Mouse (Mus musculus): ENCODE measurements around the gene Krt33b. TPM values are rescaled to one million over a fixed set of nuclear protein-coding genes. Genes with fewer than 3 reads are reported as not detected.
A peak's percentile ranks its signal among the peaks of the same experiment; 100 is the strongest.

The Krt33b gene
- polyA plus RNA-seq, 1 experiment: not detected

DNA sequence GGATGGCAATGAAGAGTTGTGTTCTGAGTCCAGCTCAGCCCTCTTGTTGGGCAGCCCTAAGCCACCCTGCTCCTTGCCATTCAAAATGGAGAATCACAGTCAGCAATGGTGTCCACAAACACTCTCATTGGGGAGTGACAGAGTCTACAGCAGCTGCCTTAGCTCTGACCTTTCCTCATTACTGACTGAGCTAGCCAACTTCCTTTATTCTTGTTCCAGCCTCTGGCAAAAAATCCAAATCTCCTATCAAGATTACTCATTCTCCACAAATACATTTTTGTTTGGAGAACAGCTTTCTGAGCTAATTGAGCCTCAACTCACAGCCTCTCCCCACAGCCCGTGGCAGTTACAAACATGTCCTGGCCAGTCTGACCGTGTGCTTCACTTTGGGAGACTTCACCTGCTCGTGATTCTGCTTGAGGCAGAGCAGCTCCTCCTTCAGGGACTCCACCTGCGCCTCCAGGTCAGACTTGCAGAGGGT is 15.9 kb downstream of the Krt33b start:
- WGBS: 65% methylated on average over 4 of the region's 4 CpGs
- Histone ChIP-seq H3K27me3 (replicated peaks; ENCODE audit: control insufficient read depth, insufficient read depth, low read length) (no peaks in the 10 kb centered on the region), H3K27ac (ENCODE audit: insufficient read depth, low read depth, low read length) (no peak overlapping the region), H3K36me3 (ENCODE audit: control insufficient read depth, insufficient read depth, low read length) (no peaks in the 10 kb centered on the region), H3K4me3 (ENCODE audit: insufficient read depth, low read depth, low read length) (no peak overlapping the region), H3K4me1 (ENCODE audit: control insufficient read depth, insufficient read depth, low read length) (no peaks in the 10 kb centered on the region)
- TF ChIP-seq CTCF (conservative IDR thresholded peaks at IDR 0.05; ENCODE audit: insufficient read depth, insufficient read length, low read depth, low read length) (no peak), POLR2A (IDR thresholded peaks at IDR 0.05; ENCODE audit: low read depth, low read length) (no peak)
- no peak for DNase-seq

DNA sequence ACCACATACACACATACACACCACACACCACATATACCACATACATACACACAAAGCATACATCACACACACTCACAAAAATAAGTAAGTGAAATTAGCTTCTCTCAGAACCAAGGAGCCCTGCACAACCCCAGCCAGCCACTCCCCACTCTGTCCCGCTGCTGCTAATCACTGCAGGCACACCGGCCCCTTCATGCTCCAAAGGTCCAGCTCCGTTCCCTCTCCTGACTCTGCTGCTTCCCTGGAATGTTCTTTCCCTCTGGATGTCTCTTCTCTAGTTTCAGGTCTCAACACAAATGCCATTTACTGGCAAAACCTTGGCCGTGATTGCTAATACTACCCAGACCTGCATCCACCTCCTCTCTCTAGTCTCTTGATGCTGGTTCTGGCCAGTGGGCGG is 19.0 kb downstream of the Krt33b start:
- no peaks in the 10 kb centered on the region for H3K36me3 ChIP-seq (ENCODE audit: control insufficient read depth, insufficient read depth, low read length)
- H3K4me3 ChIP-seq (ENCODE audit: insufficient read depth, low read depth, low read length): no peak overlapping the region
- H3K4me1 ChIP-seq (ENCODE audit: control insufficient read depth, insufficient read depth, low read length): no peaks in the 10 kb centered on the region
- H3K27ac ChIP-seq (ENCODE audit: insufficient read depth, low read depth, low read length): no peak overlapping the region
- no peak for DNase-seq
- no peaks in the 10 kb centered on the region; the same call in 1 of the 2 replicates for H3K27me3 ChIP-seq (replicated peaks; ENCODE audit: control insufficient read depth, insufficient read depth, low read length)
- 47% methylated on average over 5 of the region's 5 CpGs for WGBS
- TF ChIP-seq CTCF (conservative IDR thresholded peaks at IDR 0.05; ENCODE audit: insufficient read depth, insufficient read length, low read depth, low read length) (no peak), POLR2A (IDR thresholded peaks at IDR 0.05; ENCODE audit: low read depth, low read length) (no peak)

DNA sequence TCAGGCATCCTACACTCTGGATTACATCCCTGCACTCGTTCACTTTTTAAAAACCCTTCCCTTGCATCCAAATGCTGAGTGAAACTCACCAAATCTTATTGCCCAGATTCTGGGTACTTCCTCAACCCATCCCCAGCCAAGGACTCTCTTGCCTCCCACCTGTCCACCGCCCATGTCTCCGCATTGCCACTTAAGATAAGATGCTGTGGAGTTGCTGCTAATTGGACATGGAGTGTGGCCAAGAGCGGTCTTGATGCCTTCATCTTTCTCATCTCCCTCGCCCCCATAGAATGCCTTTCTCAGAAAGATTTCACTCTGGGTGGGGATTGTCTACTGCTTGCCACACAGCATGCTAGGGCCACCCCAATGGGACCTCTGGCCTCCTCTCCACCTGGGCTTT is 21.3 kb downstream of the Krt33b start:
- no peak for DNase-seq
- TF ChIP-seq CTCF (conservative IDR thresholded peaks at IDR 0.05; ENCODE audit: insufficient read depth, insufficient read length, low read depth, low read length): no peak
- no peak for TF ChIP-seq POLR2A (IDR thresholded peaks at IDR 0.05; ENCODE audit: low read depth, low read length)
- Histone ChIP-seq H3K36me3 (ENCODE audit: control insufficient read depth, insufficient read depth, low read length) (no peaks in the 10 kb centered on the region), H3K4me1 (ENCODE audit: control insufficient read depth, insufficient read depth, low read length) (no peaks in the 10 kb centered on the region), H3K4me3 (ENCODE audit: insufficient read depth, low read depth, low read length) (no peak overlapping the region), H3K27ac (ENCODE audit: insufficient read depth, low read depth, low read length) (no peak overlapping the region), H3K27me3 (replicated peaks; ENCODE audit: control insufficient read depth, insufficient read depth, low read length) (no peaks in the 10 kb centered on the region; the same call in 1 of the 2 replicates)
- 89% methylated on average over 5 of the region's 5 CpGs for WGBS

DNA sequence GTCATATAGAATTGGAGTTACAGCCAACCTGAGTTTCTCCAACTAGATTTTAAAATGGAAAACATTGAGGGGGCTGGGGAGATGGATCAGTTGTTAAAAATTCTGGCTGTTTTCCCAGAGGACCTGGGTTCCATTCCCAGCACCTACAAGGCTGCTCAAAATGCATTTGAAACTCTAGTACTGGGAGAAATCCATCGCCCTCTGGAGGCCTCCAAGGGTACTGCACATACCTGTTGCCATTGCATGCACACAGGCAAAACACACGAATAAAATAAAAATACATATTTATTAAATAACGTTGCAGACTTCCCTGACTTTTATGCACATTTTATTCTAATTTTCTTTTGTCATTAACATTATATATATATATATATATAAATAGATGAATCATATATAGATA is 23.0 kb downstream of the Krt33b start:
- Histone ChIP-seq H3K27ac (ENCODE audit: insufficient read depth, low read depth, low read length) (no peak overlapping the region), H3K36me3 (ENCODE audit: control insufficient read depth, insufficient read depth, low read length) (no peaks in the 10 kb centered on the region), H3K4me1 (ENCODE audit: control insufficient read depth, insufficient read depth, low read length) (no peaks in the 10 kb centered on the region), H3K4me3 (ENCODE audit: insufficient read depth, low read depth, low read length) (no peak overlapping the region), H3K27me3 (replicated peaks; ENCODE audit: control insufficient read depth, insufficient read depth, low read length) (no peaks in the 10 kb centered on the region; the same call in 1 of the 2 replicates)
- WGBS: 55% methylated on average over 3 of the region's 3 CpGs
- DNase-seq: no peak
- TF ChIP-seq CTCF (conservative IDR thresholded peaks at IDR 0.05; ENCODE audit: insufficient read depth, insufficient read length, low read depth, low read length) (peak; percentile 33; the same call in 1 of the 2 replicates), POLR2A (IDR thresholded peaks at IDR 0.05; ENCODE audit: low read depth, low read length) (no peak)

DNA sequence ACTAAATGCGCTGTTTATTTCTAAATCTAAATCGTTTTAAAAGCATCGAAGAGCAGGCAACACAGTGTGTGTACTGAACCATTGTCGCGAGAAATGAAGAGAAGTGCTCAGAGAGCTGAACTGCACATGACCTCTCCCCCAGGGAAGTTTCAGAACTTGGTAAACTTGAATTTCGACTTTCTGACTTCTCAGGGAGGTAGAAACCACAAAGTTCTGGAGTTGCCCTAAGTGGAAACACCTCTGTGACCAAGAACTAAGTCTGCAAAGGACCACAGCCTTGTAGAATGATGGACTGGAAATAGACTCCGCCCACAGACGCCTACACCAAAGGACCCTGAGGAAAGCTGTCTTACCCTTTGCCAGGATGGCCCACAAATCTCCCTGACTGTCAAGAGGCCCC is 23.8 kb downstream of the Krt33b start:
- H3K4me1 ChIP-seq (ENCODE audit: control insufficient read depth, insufficient read depth, low read length): no peaks in the 10 kb centered on the region
- no peak for DNase-seq
- H3K36me3 ChIP-seq (ENCODE audit: control insufficient read depth, insufficient read depth, low read length): no peaks in the 10 kb centered on the region
- WGBS: 63% methylated on average over 8 of the region's 8 CpGs
- TF ChIP-seq POLR2A (IDR thresholded peaks at IDR 0.05; ENCODE audit: low read depth, low read length) (no peak), CTCF (conservative IDR thresholded peaks at IDR 0.05; ENCODE audit: insufficient read depth, insufficient read length, low read depth, low read length) (no peak)
- H3K27me3 ChIP-seq (replicated peaks; ENCODE audit: control insufficient read depth, insufficient read depth, low read length): no peaks in the 10 kb centered on the region; the same call in 1 of the 2 replicates
- no peak overlapping the region for H3K27ac ChIP-seq (ENCODE audit: insufficient read depth, low read depth, low read length)
- no peak overlapping the region for H3K4me3 ChIP-seq (ENCODE audit: insufficient read depth, low read depth, low read length)

DNA sequence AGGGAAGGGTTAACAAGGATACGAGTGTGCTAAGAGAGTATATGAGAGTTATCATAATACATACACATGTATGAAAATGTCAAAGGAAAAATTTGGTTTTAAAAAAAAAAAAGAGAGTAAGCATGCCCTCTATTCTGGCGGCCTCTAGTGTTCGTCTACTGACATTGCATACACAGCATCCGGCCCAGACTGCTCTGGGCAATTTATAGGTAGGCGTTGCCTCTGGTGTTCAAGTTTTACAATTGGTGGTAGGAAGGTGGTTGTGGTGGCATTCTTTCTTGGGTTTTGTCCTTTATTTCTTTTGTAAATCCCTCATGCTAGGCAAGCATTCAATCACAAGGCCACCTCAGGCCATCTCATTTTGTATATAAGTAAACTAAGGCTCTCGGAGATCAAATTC is 24.8 kb downstream of the Krt33b start:
- Histone ChIP-seq H3K4me3 (ENCODE audit: insufficient read depth, low read depth, low read length) (no peak overlapping the region), H3K27ac (ENCODE audit: insufficient read depth, low read depth, low read length) (no peak overlapping the region), H3K4me1 (ENCODE audit: control insufficient read depth, insufficient read depth, low read length) (no peaks in the 10 kb centered on the region), H3K36me3 (ENCODE audit: control insufficient read depth, insufficient read depth, low read length) (no peaks in the 10 kb centered on the region), H3K27me3 (replicated peaks; ENCODE audit: control insufficient read depth, insufficient read depth, low read length) (no peaks in the 10 kb centered on the region; the same call in 1 of the 2 replicates)
- 21% methylated on average over 6 of the region's 6 CpGs for WGBS
- TF ChIP-seq POLR2A (IDR thresholded peaks at IDR 0.05; ENCODE audit: low read depth, low read length): no peak
- peak; percentile 73 for TF ChIP-seq CTCF (conservative IDR thresholded peaks at IDR 0.05; ENCODE audit: insufficient read depth, insufficient read length, low read depth, low read length)
- peak; percentile 53 for DNase-seq

DNA sequence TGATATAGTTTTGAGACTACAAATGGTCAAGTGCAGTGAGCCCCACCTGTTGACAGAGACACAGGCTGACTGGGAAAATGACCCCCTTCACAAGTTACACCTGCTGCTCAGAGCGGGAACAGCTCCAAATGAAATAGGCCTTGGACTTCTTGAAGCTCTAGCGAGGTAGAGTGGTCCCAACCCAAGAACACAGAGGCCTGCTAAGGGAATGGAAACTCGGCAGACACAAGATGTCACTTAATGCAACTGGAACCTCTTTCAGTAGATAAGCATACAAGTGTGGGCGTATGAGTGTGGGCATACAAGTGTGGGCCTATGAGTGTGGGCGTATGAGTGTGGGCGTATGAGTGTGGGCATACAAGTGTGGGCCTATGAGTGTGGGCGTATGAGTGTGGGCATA is 30.6 kb downstream of the Krt33b start:
- TF ChIP-seq CTCF (conservative IDR thresholded peaks at IDR 0.05; ENCODE audit: insufficient read depth, insufficient read length, low read depth, low read length): no peak
- TF ChIP-seq POLR2A (IDR thresholded peaks at IDR 0.05; ENCODE audit: low read depth, low read length): no peak
- 88% methylated on average over 7 of the region's 7 CpGs for WGBS
- Histone ChIP-seq H3K36me3 (ENCODE audit: control insufficient read depth, insufficient read depth, low read length) (no peaks in the 10 kb centered on the region), H3K27me3 (replicated peaks; ENCODE audit: control insufficient read depth, insufficient read depth, low read length) (no peaks in the 10 kb centered on the region), H3K27ac (ENCODE audit: insufficient read depth, low read depth, low read length) (no peak overlapping the region), H3K4me3 (ENCODE audit: insufficient read depth, low read depth, low read length) (no peak overlapping the region), H3K4me1 (ENCODE audit: control insufficient read depth, insufficient read depth, low read length) (no peaks in the 10 kb centered on the region)
- DNase-seq: no peak

DNA sequence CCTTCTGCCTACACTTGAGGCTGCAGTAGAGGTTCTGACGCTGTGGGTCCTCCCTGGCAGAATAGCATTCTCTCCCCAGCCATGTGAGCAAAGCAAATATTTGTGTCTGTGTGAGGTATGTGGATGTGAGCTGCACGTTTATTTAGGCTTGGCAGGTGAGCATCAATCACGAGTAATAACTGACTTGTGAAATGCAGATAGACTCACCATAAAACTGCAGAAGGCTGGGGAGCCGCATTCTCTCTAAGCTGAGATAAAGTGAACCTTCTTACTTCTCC is 35.3 kb downstream of the Krt33b start:
- Histone ChIP-seq H3K4me3 (ENCODE audit: insufficient read depth, low read depth, low read length) (no peak overlapping the region), H3K4me1 (ENCODE audit: control insufficient read depth, insufficient read depth, low read length) (no peaks in the 10 kb centered on the region), H3K27ac (ENCODE audit: insufficient read depth, low read depth, low read length) (no peak overlapping the region), H3K27me3 (replicated peaks; ENCODE audit: control insufficient read depth, insufficient read depth, low read length) (no peaks in the 10 kb centered on the region), H3K36me3 (ENCODE audit: control insufficient read depth, insufficient read depth, low read length) (no peaks in the 10 kb centered on the region)
- 33% methylated on average over 4 of the region's 4 CpGs for WGBS
- no peak for DNase-seq
- TF ChIP-seq CTCF (conservative IDR thresholded peaks at IDR 0.05; ENCODE audit: insufficient read depth, insufficient read length, low read depth, low read length): no peak
- no peak for TF ChIP-seq POLR2A (IDR thresholded peaks at IDR 0.05; ENCODE audit: low read depth, low read length)
